Comparison of ENCODE assay signal across 18 mouse cellular contexts in genomic region chr13:54199000-54199399, GRCm38 (mm10). TPM values are rescaled to one million over a fixed set of nuclear protein-coding genes. Genes with fewer than 3 reads are reported as not detected.
"Had no signal": no experiment of that assay in that cellular context is flagged by ENCODE, and none has a peak within 500 bp of the region (broad histone marks: within the 10 kb centered on the region; RNA-seq: fewer than 3 reads in every experiment).

No protein-coding gene starts in this region.

- H3K27ac ChIP-seq: limb, embryonic 12.5 days; liver, embryonic 13.5 days; lung, embryonic 15.5 days; macrophage had no signal

- DNase-seq: kidney, adult 8-10 months; kidney, postnatal 36 days; layer of hippocampus, adult 9-11 months; layer of hippocampus, postnatal 36 days; liver; liver, embryonic 13.5 days; liver, postnatal 0 days; lung, postnatal 14 days; right cerebral cortex, postnatal 4 days; spleen, adult 18-20 months; thymus, adult 18-20 months; thymus, postnatal 14 days had no signal

- H3K4me1 ChIP-seq: limb, embryonic 12.5 days; liver, embryonic 13.5 days; lung, embryonic 15.5 days had no signal

- H3K4me3 ChIP-seq: limb, embryonic 12.5 days; liver, embryonic 13.5 days; lung, embryonic 15.5 days; megakaryocyte, embryonic 14.5 days had no signal

- H3K36me3 ChIP-seq: limb, embryonic 12.5 days; liver, embryonic 13.5 days; lung, embryonic 15.5 days had no signal

- H3K9me3 ChIP-seq: limb, embryonic 12.5 days; liver, embryonic 13.5 days; lung, embryonic 15.5 days had no signal

- H3K27me3 ChIP-seq: liver, embryonic 13.5 days; lung, embryonic 15.5 days had no signal

RNA-seq across cellular contexts. Expression of gene Hrh2, which starts 7.1 kb away (rescaled TPM):
- polyA plus RNA-seq: kidney, embryonic 16.5 days; limb, embryonic 12.5 days; midbrain, embryonic 11.5 days had no signal
